ENCODE assay signal across 8 mouse cellular contexts in the genomic region with DNA sequence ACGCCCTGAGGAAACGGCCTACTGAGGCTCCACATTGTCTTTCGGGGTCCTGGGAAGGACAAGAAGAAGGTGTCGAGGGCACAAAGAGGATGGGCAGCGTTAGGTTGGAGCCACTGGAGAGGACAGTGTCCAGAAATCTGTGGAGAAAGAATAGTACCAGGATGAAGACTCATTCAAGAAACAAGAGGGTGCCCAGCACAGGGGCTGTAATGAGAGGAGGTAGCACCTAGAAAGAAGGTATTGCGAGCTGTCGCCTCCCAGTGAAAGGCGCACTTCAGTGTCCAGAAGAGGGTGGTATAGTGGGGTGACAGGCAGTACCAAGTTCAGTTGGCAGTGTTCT. TPM values are rescaled to one million over a fixed set of nuclear protein-coding genes. Genes with fewer than 3 reads are reported as not detected.
A peak's percentile ranks its signal among the peaks of the same experiment; 100 is the strongest.
DNase-seq lines count a peak whose midpoint lies in the region; ATAC-seq and TF ChIP-seq lines count a peak whose summit lies in the region.

No protein-coding gene starts in this region.

- H3K27ac ChIP-seq in layer of hippocampus, adult 2 months: peak overlapping the region; percentile 94
- peak overlapping the region; percentile 95 for H3K27ac ChIP-seq in embryonic facial prominence, embryonic 12.5 days
- H3K27ac ChIP-seq in intestine, embryonic 15.5 days: peak overlapping the region; percentile 98
- peak overlapping the region; percentile 96 for H3K27ac ChIP-seq in midbrain, postnatal 0 days (ENCODE audit: low read depth, low read length)

- H3K4me1 ChIP-seq in embryonic facial prominence, embryonic 12.5 days: peaks cover 26% of the 10 kb centered on the region
- H3K4me1 ChIP-seq in intestine, embryonic 15.5 days (replicated peaks): peaks cover 24% of the 10 kb centered on the region
- peaks cover 12% of the 10 kb centered on the region for H3K4me1 ChIP-seq in midbrain, postnatal 0 days (ENCODE audit: insufficient read depth, low read length)

- no peaks in the 10 kb centered on the region for H3K9me3 ChIP-seq in embryonic facial prominence, embryonic 12.5 days
- H3K9me3 ChIP-seq in intestine, embryonic 15.5 days: no peaks in the 10 kb centered on the region
- no peaks in the 10 kb centered on the region for H3K9me3 ChIP-seq in midbrain, postnatal 0 days (ENCODE audit: low read length)

- intact Hi-C loops in gastrocnemius, postnatal 36 days (cut with DNase I): no loop called here

- peak overlapping the region; percentile 79 for H3K4me2 ChIP-seq in embryonic facial prominence, embryonic 12.5 days (replicated peaks)
- H3K4me2 ChIP-seq in intestine, embryonic 15.5 days (replicated peaks): peak overlapping the region; percentile 95
- H3K4me2 ChIP-seq in midbrain, postnatal 0 days (ENCODE audit: low read depth, low read length, poor library complexity, severe bottlenecking): peak overlapping the region; percentile 94

- H3K27me3 ChIP-seq in embryonic facial prominence, embryonic 12.5 days: no peaks in the 10 kb centered on the region
- H3K27me3 ChIP-seq in intestine, embryonic 15.5 days (replicated peaks): no peaks in the 10 kb centered on the region
- no peaks in the 10 kb centered on the region for H3K27me3 ChIP-seq in midbrain, postnatal 0 days (ENCODE audit: insufficient read depth, low read length)

- no peak for DNase-seq in layer of hippocampus, adult 2 months (ENCODE audit: low spot score in 2 of 2)
- no peak for DNase-seq in layer of hippocampus, postnatal 25 days (ENCODE audit: extremely low spot score in 1 of 2, low spot score in 1 of 2)
- no peak for DNase-seq in midbrain, postnatal 0 days (ENCODE audit: low spot score)
- no peak for DNase-seq in spleen, postnatal 10 days (ENCODE audit: low spot score in 2 of 2)
- no peak for DNase-seq in layer of hippocampus, adult 8-10 months (ENCODE audit: low spot score in 2 of 2)
- no peak for DNase-seq in gastrocnemius, postnatal 36 days

- peak overlapping the region; percentile 60 for H3K9ac ChIP-seq in embryonic facial prominence, embryonic 12.5 days
- H3K9ac ChIP-seq in intestine, embryonic 15.5 days: peak overlapping the region; percentile 77
- H3K9ac ChIP-seq in midbrain, postnatal 0 days (replicated peaks; ENCODE audit: low read length, poor library complexity, severe bottlenecking): peak overlapping the region; percentile 86

- ATAC-seq in embryonic facial prominence, embryonic 12.5 days (ENCODE audit: insufficient number of reproducible peaks, insufficient read depth, low FRiP score, low TSS enrichment): no peak
- no peak for ATAC-seq in intestine, embryonic 15.5 days
- ATAC-seq in midbrain, postnatal 0 days (ENCODE audit: low FRiP score): no peak

- TF ChIP-seq CTCF in layer of hippocampus, adult 2 months (conservative IDR thresholded peaks at IDR 0.05): no peak
- peak; percentile 36; the same call in 1 of the 2 replicates for TF ChIP-seq CTCF in midbrain, postnatal 0 days (IDR thresholded peaks at IDR 0.05)

- under 1% methylated on average over 8 of the region's 8 CpGs for WGBS in embryonic facial prominence, embryonic 12.5 days
- WGBS in intestine, embryonic 15.5 days: under 1% methylated on average over 8 of the region's 8 CpGs
- 3% methylated on average over 8 of the region's 8 CpGs for WGBS in midbrain, postnatal 0 days

- peak overlapping the region; percentile 74 for H3K4me3 ChIP-seq in layer of hippocampus, adult 2 months
- H3K4me3 ChIP-seq in embryonic facial prominence, embryonic 12.5 days: peak overlapping the region; percentile 58
- peak overlapping the region; percentile 75 for H3K4me3 ChIP-seq in intestine, embryonic 15.5 days (replicated peaks)
- peak overlapping the region; percentile 56 for H3K4me3 ChIP-seq in midbrain, postnatal 0 days (ENCODE audit: low read depth, low read length)

- H3K36me3 ChIP-seq in embryonic facial prominence, embryonic 12.5 days: peaks cover 27% of the 10 kb centered on the region
- H3K36me3 ChIP-seq in intestine, embryonic 15.5 days: peaks cover 12% of the 10 kb centered on the region; the same call in 1 of the 2 replicates
- peaks cover 15% of the 10 kb centered on the region; the same call in 1 of the 2 replicates for H3K36me3 ChIP-seq in midbrain, postnatal 0 days (ENCODE audit: insufficient read depth, low read length)

RNA-seq across cellular contexts. Expression of gene Polr2h, which starts 0.7 kb away (rescaled TPM):
- total RNA-seq in layer of hippocampus, adult 2 months (2021): 10 to 100 TPM; 26.1 TPM
- 10 to 100 TPM; 24.8 to 26.2 TPM for total RNA-seq in layer of hippocampus, postnatal 25 days (2021)
- 110 and 118 TPM in 2 replicates for polyA plus RNA-seq in embryonic facial prominence, embryonic 12.5 days (2016; fragmentation: Nextera tagmentation; extraction: Ambion mirVana)
- 104 and 112 TPM in 2 replicates for polyA plus RNA-seq in intestine, embryonic 15.5 days (2015; fragmentation: Nextera tagmentation; extraction: Ambion mirVana)
- 40.0 and 40.3 TPM in 2 replicates for total RNA-seq in midbrain, postnatal 0 days (2014; rRNA removed)
- polyA plus RNA-seq in midbrain, postnatal 0 days (2015; fragmentation: Nextera tagmentation; extraction: Ambion mirVana): 72.3 and 84.6 TPM in 2 replicates
- total RNA-seq in layer of hippocampus, adult 8-10 months (2022): 10 to 100 TPM; 18.6 to 29.3 (median 22.7) TPM
- 1 to 10 TPM; 7.7 to 9.3 TPM for total RNA-seq in gastrocnemius, postnatal 36 days (2021)

RNA-seq across cellular contexts. Expression of gene Clcn2, which starts 0.7 kb away (rescaled TPM):
- 10 to 100 TPM; 74.2 to 79.5 TPM for total RNA-seq in layer of hippocampus, adult 2 months (2021)
- 10 to 100 TPM; 63.8 to 76.4 TPM for total RNA-seq in layer of hippocampus, postnatal 25 days (2021)
- polyA plus RNA-seq in embryonic facial prominence, embryonic 12.5 days (2016; fragmentation: Nextera tagmentation; extraction: Ambion mirVana): 28.8 and 31.6 TPM in 2 replicates
- 14.3 and 15.7 TPM in 2 replicates for polyA plus RNA-seq in intestine, embryonic 15.5 days (2015; fragmentation: Nextera tagmentation; extraction: Ambion mirVana)
- 61.9 and 69.4 TPM in 2 replicates for total RNA-seq in midbrain, postnatal 0 days (2014; rRNA removed)
- 21.1 and 21.9 TPM in 2 replicates for polyA plus RNA-seq in midbrain, postnatal 0 days (2015; fragmentation: Nextera tagmentation; extraction: Ambion mirVana)
- total RNA-seq in layer of hippocampus, adult 8-10 months (2022): 100 to 1,000 TPM in 1 of 4 experiments, 10 to 100 TPM in 3; 83.1 to 103 (median 87.5) TPM
- 1 to 10 TPM in 1 of 2 experiments, under 1 TPM in 1; 0.99 to 1.0 TPM for total RNA-seq in gastrocnemius, postnatal 36 days (2021)

RNA-seq across cellular contexts. Expression of gene Chrd, which starts 16.1 kb away (rescaled TPM):
- 10 to 100 TPM; 87.0 to 90.7 TPM for total RNA-seq in layer of hippocampus, adult 2 months (2021)
- 10 to 100 TPM; 62.2 to 79.5 TPM for total RNA-seq in layer of hippocampus, postnatal 25 days (2021)
- 4.7 and 5.9 TPM in 2 replicates for polyA plus RNA-seq in embryonic facial prominence, embryonic 12.5 days (2016; fragmentation: Nextera tagmentation; extraction: Ambion mirVana)
- polyA plus RNA-seq in intestine, embryonic 15.5 days (2015; fragmentation: Nextera tagmentation; extraction: Ambion mirVana): 3.3 and 3.6 TPM in 2 replicates
- total RNA-seq in midbrain, postnatal 0 days (2014; rRNA removed): 17.1 and 18.1 TPM in 2 replicates
- polyA plus RNA-seq in midbrain, postnatal 0 days (2015; fragmentation: Nextera tagmentation; extraction: Ambion mirVana): 4.1 TPM in 2 replicates
- total RNA-seq in layer of hippocampus, adult 8-10 months (2022): 100 to 1,000 TPM in 2 of 4 experiments, 10 to 100 TPM in 2; 77.0 to 106 (median 95.3) TPM
- total RNA-seq in gastrocnemius, postnatal 36 days (2021): 1 to 10 TPM; 2.3 to 3.0 TPM

RNA-seq across cellular contexts. Expression of gene Thpo, which starts 17.5 kb away (rescaled TPM):
- 10 to 100 TPM; 12.5 to 16.2 TPM for total RNA-seq in layer of hippocampus, adult 2 months (2021)
- total RNA-seq in layer of hippocampus, postnatal 25 days (2021): 10 to 100 TPM in 1 of 2 experiments, 1 to 10 TPM in 1; 9.0 to 14.2 TPM
- polyA plus RNA-seq in embryonic facial prominence, embryonic 12.5 days (2016; fragmentation: Nextera tagmentation; extraction: Ambion mirVana): 0.96 and 1.2 TPM in 2 replicates
- 1.8 and 2.4 TPM in 2 replicates for polyA plus RNA-seq in intestine, embryonic 15.5 days (2015; fragmentation: Nextera tagmentation; extraction: Ambion mirVana)
- 0.71 and 1.8 TPM in 2 replicates for total RNA-seq in midbrain, postnatal 0 days (2014; rRNA removed)
- 0.76 and 0.81 TPM in 2 replicates for polyA plus RNA-seq in midbrain, postnatal 0 days (2015; fragmentation: Nextera tagmentation; extraction: Ambion mirVana)
- 10 to 100 TPM in 3 of 4 experiments, 1 to 10 TPM in 1; 9.9 to 15.1 (median 13.2) TPM for total RNA-seq in layer of hippocampus, adult 8-10 months (2022)
- total RNA-seq in gastrocnemius, postnatal 36 days (2021): 1 to 10 TPM; 3.6 to 4.0 TPM

RNA-seq across cellular contexts. Expression of gene Fam131a, which starts 23.8 kb away (rescaled TPM):
- total RNA-seq in layer of hippocampus, adult 2 months (2021): 100 to 1,000 TPM; 450 to 457 TPM
- total RNA-seq in layer of hippocampus, postnatal 25 days (2021): 100 to 1,000 TPM; 489 to 490 TPM
- 7.2 and 7.7 TPM in 2 replicates for polyA plus RNA-seq in embryonic facial prominence, embryonic 12.5 days (2016; fragmentation: Nextera tagmentation; extraction: Ambion mirVana)
- polyA plus RNA-seq in intestine, embryonic 15.5 days (2015; fragmentation: Nextera tagmentation; extraction: Ambion mirVana): 6.3 and 6.7 TPM in 2 replicates
- 152 and 173 TPM in 2 replicates for total RNA-seq in midbrain, postnatal 0 days (2014; rRNA removed)
- 70.9 and 75.9 TPM in 2 replicates for polyA plus RNA-seq in midbrain, postnatal 0 days (2015; fragmentation: Nextera tagmentation; extraction: Ambion mirVana)
- total RNA-seq in layer of hippocampus, adult 8-10 months (2022): 100 to 1,000 TPM; 395 to 431 (median 412) TPM
- 10 to 100 TPM; 50.1 to 79.3 TPM for total RNA-seq in gastrocnemius, postnatal 36 days (2021)

Comparison
In these comparisons a context has a peak if more than half of its experiments do, and no peak if none do; other contexts are left out.
1. RNA of gene Clcn2, which starts 0.7 kb away (total RNA-seq): 83.1 to 103 TPM in layer of hippocampus, adult 8-10 months, 74.2 to 79.5 TPM in layer of hippocampus, adult 2 months, 63.8 to 76.4 TPM in layer of hippocampus, postnatal 25 days and 61.9 to 69.4 TPM in midbrain, postnatal 0 days; 0.99 to 1.0 TPM in gastrocnemius, postnatal 36 days; every median in the first group is over 10 times any median in the second.
2. Peak in every context shown above with its lines, with median percentiles within 50 percentile points of each other: H3K27ac ChIP-seq, H3K4me3 ChIP-seq, H3K4me2 ChIP-seq and H3K9ac ChIP-seq.